Mouse (Mus musculus): ENCODE results near the gene Grik5. TPM values are rescaled to one million over a fixed set of nuclear protein-coding genes. Genes with fewer than 3 reads are reported as not detected.

Gene Grik5
- polyA plus RNA-seq, 1 experiment from 2014 or later = 3.4 TPM

DNA sequence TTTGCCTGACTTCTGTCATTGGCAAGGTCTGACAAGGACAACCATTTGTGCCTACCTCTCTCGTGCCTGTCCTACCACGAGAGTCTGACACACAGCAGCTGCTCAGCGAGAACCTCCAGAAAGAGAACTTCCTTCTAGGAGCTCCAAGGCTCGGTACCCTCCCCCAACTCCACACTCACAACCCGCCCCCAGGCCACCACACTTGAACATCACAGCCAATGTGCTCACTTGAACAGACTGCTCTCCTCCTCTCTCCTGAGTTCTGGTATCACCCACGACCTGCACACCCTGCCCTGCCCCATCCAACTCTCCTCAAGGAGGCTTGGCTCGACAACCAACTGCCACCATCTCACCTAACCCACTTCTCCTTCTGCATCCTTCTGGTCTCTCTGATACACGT is 8.2 kb downstream of the Grik5 start:
- Histone ChIP-seq H3K27me3 (ENCODE audit: insufficient read depth, low read length) (no peaks in the 10 kb centered on the region), H3K36me3 (ENCODE audit: insufficient read depth, low read length) (peaks cover 44% of the 10 kb centered on the region), H3K4me3 (replicated peaks; ENCODE audit: low read depth, low read length) (no peak overlapping the region), H3K9ac (ENCODE audit: low read depth, low read length) (no peak overlapping the region), H3K4me2 (ENCODE audit: low read length) (no peak overlapping the region), H3K27ac (no peak overlapping the region), H3K4me1 (replicated peaks; ENCODE audit: insufficient read depth, low read length) (no peaks in the 10 kb centered on the region), H3K9me3 (replicated peaks; ENCODE audit: low read length) (no peaks in the 10 kb centered on the region)
- DNase-seq (ENCODE audit: low spot score) (no peak), ATAC-seq (replicated peaks; ENCODE audit: low FRiP score, low read depth) (no peak)
- no peak for TF ChIP-seq CTCF (IDR thresholded peaks at IDR 0.05; ENCODE audit: low read depth)
- WGBS = 78% methylated on average over 8 of the region's 8 CpGs

- H3K4me3 ChIP-seq (replicated peaks; ENCODE audit: low read depth, low read length) = no peak overlapping the region
- H3K4me2 ChIP-seq (ENCODE audit: low read length) = no peak overlapping the region
- no peaks in the 10 kb centered on the region for H3K9me3 ChIP-seq (replicated peaks; ENCODE audit: low read length)
- no peak overlapping the region for H3K27ac ChIP-seq
- no peak for TF ChIP-seq CTCF (IDR thresholded peaks at IDR 0.05; ENCODE audit: low read depth)
- no peak for DNase-seq (ENCODE audit: low spot score)
- H3K36me3 ChIP-seq (ENCODE audit: insufficient read depth, low read length) = peaks cover 46% of the 10 kb centered on the region
- no peaks in the 10 kb centered on the region for H3K4me1 ChIP-seq (replicated peaks; ENCODE audit: insufficient read depth, low read length)
- no peak overlapping the region for H3K9ac ChIP-seq (ENCODE audit: low read depth, low read length)
- WGBS = 97% methylated on average over 6 of the region's 6 CpGs
- no peak for ATAC-seq (replicated peaks; ENCODE audit: low FRiP score, low read depth)
- no peaks in the 10 kb centered on the region for H3K27me3 ChIP-seq (ENCODE audit: insufficient read depth, low read length)
Observed at GRCm38 (mm10) chr7:25063346-25063745, 8.8 kb downstream of the Grik5 start.

- no peaks in the 10 kb centered on the region for H3K27me3 ChIP-seq (ENCODE audit: insufficient read depth, low read length)
- H3K4me3 ChIP-seq (replicated peaks; ENCODE audit: low read depth, low read length) = no peak overlapping the region
- no peak overlapping the region for H3K9ac ChIP-seq (ENCODE audit: low read depth, low read length)
- H3K36me3 ChIP-seq (ENCODE audit: insufficient read depth, low read length) = peaks cover 40% of the 10 kb centered on the region
- ATAC-seq (replicated peaks; ENCODE audit: low FRiP score, low read depth) (no peak; the same call in 1 of the 2 replicates), DNase-seq (ENCODE audit: low spot score) (no peak)
- no peak for TF ChIP-seq CTCF (IDR thresholded peaks at IDR 0.05; ENCODE audit: low read depth)
- no peak overlapping the region for H3K27ac ChIP-seq
- H3K4me2 ChIP-seq (ENCODE audit: low read length) = no peak overlapping the region
- H3K9me3 ChIP-seq (replicated peaks; ENCODE audit: low read length) = no peaks in the 10 kb centered on the region
- H3K4me1 ChIP-seq (replicated peaks; ENCODE audit: insufficient read depth, low read length) = no peaks in the 10 kb centered on the region
- WGBS = 68% methylated on average over 14 of the region's 14 CpGs
Observed at GRCm38 (mm10) chr7:25058836-25059235, 13.3 kb downstream of the Grik5 start.

GRCm38 (mm10) chr7:25058394-25058793 is 13.8 kb downstream of the Grik5 start:
- Histone ChIP-seq H3K36me3 (ENCODE audit: insufficient read depth, low read length) (peaks cover 40% of the 10 kb centered on the region), H3K4me2 (ENCODE audit: low read length) (no peak overlapping the region), H3K9ac (ENCODE audit: low read depth, low read length) (no peak overlapping the region), H3K27me3 (ENCODE audit: insufficient read depth, low read length) (no peaks in the 10 kb centered on the region), H3K27ac (no peak overlapping the region), H3K4me1 (replicated peaks; ENCODE audit: insufficient read depth, low read length) (no peaks in the 10 kb centered on the region), H3K9me3 (replicated peaks; ENCODE audit: low read length) (no peaks in the 10 kb centered on the region), H3K4me3 (replicated peaks; ENCODE audit: low read depth, low read length) (no peak overlapping the region)
- WGBS = 80% methylated on average over 8 of the region's 8 CpGs
- DNase-seq (ENCODE audit: low spot score) (no peak), ATAC-seq (replicated peaks; ENCODE audit: low FRiP score, low read depth) (no peak)
- no peak for TF ChIP-seq CTCF (IDR thresholded peaks at IDR 0.05; ENCODE audit: low read depth)

- Histone ChIP-seq H3K27me3 (ENCODE audit: insufficient read depth, low read length) (no peaks in the 10 kb centered on the region), H3K9ac (ENCODE audit: low read depth, low read length) (no peak overlapping the region), H3K36me3 (ENCODE audit: insufficient read depth, low read length) (peaks cover 38% of the 10 kb centered on the region), H3K4me3 (replicated peaks; ENCODE audit: low read depth, low read length) (no peak overlapping the region), H3K4me1 (replicated peaks; ENCODE audit: insufficient read depth, low read length) (no peaks in the 10 kb centered on the region), H3K27ac (no peak overlapping the region), H3K4me2 (ENCODE audit: low read length) (no peak overlapping the region), H3K9me3 (replicated peaks; ENCODE audit: low read length) (no peaks in the 10 kb centered on the region)
- no peak for TF ChIP-seq CTCF (IDR thresholded peaks at IDR 0.05; ENCODE audit: low read depth)
- DNase-seq (ENCODE audit: low spot score) = no peak
- 89% methylated on average over 5 of the region's 5 CpGs for WGBS
- ATAC-seq (replicated peaks; ENCODE audit: low FRiP score, low read depth) = no peak
Observed at GRCm38 (mm10) chr7:25057888-25058287, 14.3 kb downstream of the Grik5 start.

DNA sequence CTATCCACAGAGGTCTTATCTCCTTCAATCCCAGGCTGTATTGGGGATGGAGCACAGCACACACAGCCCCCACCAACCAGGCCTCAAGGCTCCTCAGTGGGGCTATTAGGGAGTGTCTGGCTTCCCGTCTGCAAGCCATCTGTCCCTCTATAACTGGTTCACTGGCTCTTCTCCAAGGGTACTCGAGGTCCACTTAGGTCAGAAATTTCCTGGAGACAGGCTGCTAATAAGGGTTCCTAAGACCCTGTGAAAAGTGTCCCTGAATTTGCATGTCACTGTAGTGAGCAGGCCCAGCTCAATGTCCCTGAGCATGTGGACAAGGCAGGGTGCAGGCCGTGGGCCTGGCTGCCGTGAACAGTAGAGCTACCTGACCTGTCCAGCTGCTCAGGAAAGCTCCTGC is 15.2 kb downstream of the Grik5 start:
- DNase-seq (ENCODE audit: low spot score) = no peak
- Histone ChIP-seq H3K27me3 (ENCODE audit: insufficient read depth, low read length) (no peaks in the 10 kb centered on the region), H3K4me1 (replicated peaks; ENCODE audit: insufficient read depth, low read length) (no peaks in the 10 kb centered on the region), H3K9ac (ENCODE audit: low read depth, low read length) (no peak overlapping the region), H3K36me3 (ENCODE audit: insufficient read depth, low read length) (peaks cover 30% of the 10 kb centered on the region; the same call in 1 of the 2 replicates), H3K27ac (no peak overlapping the region), H3K9me3 (replicated peaks; ENCODE audit: low read length) (no peaks in the 10 kb centered on the region), H3K4me3 (replicated peaks; ENCODE audit: low read depth, low read length) (no peak overlapping the region), H3K4me2 (ENCODE audit: low read length) (no peak overlapping the region)
- TF ChIP-seq CTCF (IDR thresholded peaks at IDR 0.05; ENCODE audit: low read depth) = no peak
- ATAC-seq (replicated peaks; ENCODE audit: low FRiP score, low read depth) = no peak
- 64% methylated on average over 4 of the region's 4 CpGs for WGBS

- 88% methylated on average over 3 of the region's 3 CpGs for WGBS
- H3K9ac ChIP-seq (ENCODE audit: low read depth, low read length) = no peak overlapping the region
- peaks cover 14% of the 10 kb centered on the region; the same call in 1 of the 2 replicates for H3K36me3 ChIP-seq (ENCODE audit: insufficient read depth, low read length)
- no peak overlapping the region for H3K4me3 ChIP-seq (replicated peaks; ENCODE audit: low read depth, low read length)
- ATAC-seq (replicated peaks; ENCODE audit: low FRiP score, low read depth) (no peak), DNase-seq (ENCODE audit: low spot score) (no peak)
- no peaks in the 10 kb centered on the region for H3K27me3 ChIP-seq (ENCODE audit: insufficient read depth, low read length)
- H3K27ac ChIP-seq = no peak overlapping the region
- no peaks in the 10 kb centered on the region for H3K4me1 ChIP-seq (replicated peaks; ENCODE audit: insufficient read depth, low read length)
- no peaks in the 10 kb centered on the region for H3K9me3 ChIP-seq (replicated peaks; ENCODE audit: low read length)
- TF ChIP-seq CTCF (IDR thresholded peaks at IDR 0.05; ENCODE audit: low read depth) = no peak
- no peak overlapping the region for H3K4me2 ChIP-seq (ENCODE audit: low read length)
Observed at GRCm38 (mm10) chr7:25052587-25052986, 19.6 kb downstream of the Grik5 start.
